Mouse (Mus musculus) spleen, adult 2 months (tissue): ENCODE measurements around the gene Pxn.

Experiments
- CTCF ChIP-seq: fragments of 200-500 bp; IDR thresholded peaks from 2 replicates; pipeline ENCODE4 v1.5.1; 2011; ENCODE audit warnings: mild to moderate bottlenecking, inconsistent platforms; ENCODE audit not compliant: insufficient read depth, insufficient read length, insufficient replicate concordance; ENCODE audit errors: extremely low read depth
- POLR2A ChIP-seq: fragments of 200-500 bp; IDR thresholded peaks from 2 replicates; pipeline ENCODE4 v1.6.1; 2011; ENCODE audit warnings: low read depth, low read length, inconsistent platforms

- no peak for TF ChIP-seq CTCF
- TF ChIP-seq POLR2A: no peak
These were observed 16.6 kb downstream of the Pxn start for GRCm38 (mm10) chr5:115522981-115523499.
